Mouse (Mus musculus) cerebellum, adult 2 months (tissue): ENCODE data around the gene Actl10.

Source experiments
- CTCF ChIP-seq: fragments of 200-500 bp; IDR thresholded peaks from 2 replicates; pipeline ENCODE4 v1.5.1; 2011; ENCODE audit warnings: low read depth, mild to moderate bottlenecking, control low read depth, low read length, moderate library complexity, borderline replicate concordance; ENCODE audit not compliant: insufficient read depth
- POLR2A ChIP-seq: fragments of 200-500 bp; IDR thresholded peaks from 2 replicates; pipeline ENCODE4 v1.6.1; 2011; ENCODE audit warnings: low read length, control low read depth, borderline replicate concordance; ENCODE audit not compliant: insufficient read depth

DNA sequence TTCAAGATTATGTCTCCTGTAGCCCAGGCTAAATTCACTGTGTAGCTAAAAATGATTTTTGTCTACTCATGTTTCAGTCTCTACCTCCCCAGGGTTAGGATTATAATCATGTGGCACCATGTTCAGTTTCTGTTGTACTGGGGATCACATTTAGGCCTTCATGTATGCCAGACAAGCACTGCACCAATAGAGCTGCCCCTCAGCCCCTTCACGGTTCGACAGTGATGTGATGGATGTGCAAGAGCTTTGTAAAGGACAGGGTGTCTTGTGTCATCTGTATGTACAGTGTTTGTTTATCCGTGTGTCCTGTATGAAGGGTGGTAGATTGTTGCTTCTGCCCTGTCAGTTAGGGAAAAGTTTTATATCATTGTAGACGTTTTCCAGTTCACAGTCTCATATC, 43.1 kb upstream of the Actl10 start:
- TF ChIP-seq CTCF (no peak), POLR2A (no peak)
